Mouse (Mus musculus) gastrocnemius, postnatal 25 days (tissue): ENCODE measurements at regions not wholly inside any gene's neighbourhood (a gene's known extent, or its start where the extent isn't known, plus 50 kb on each side); places are given as distances from the start of the nearest gene placed in this dataset.
"Not testable (repeated sequence)": the region's sequence is repeated elsewhere in the genome, so short reads cannot be mapped to it uniquely, and the experiment has no call there.

ENCODE experiments used
- DNase-seq: peaks from one replicate; pipeline ENCODE4 v3.0.0; 2022

GRCm38 (mm10) chr15:4630611-4631010 is 96.4 kb upstream of the C6 start:
- DNase-seq, result peak; percentile 29

DNA sequence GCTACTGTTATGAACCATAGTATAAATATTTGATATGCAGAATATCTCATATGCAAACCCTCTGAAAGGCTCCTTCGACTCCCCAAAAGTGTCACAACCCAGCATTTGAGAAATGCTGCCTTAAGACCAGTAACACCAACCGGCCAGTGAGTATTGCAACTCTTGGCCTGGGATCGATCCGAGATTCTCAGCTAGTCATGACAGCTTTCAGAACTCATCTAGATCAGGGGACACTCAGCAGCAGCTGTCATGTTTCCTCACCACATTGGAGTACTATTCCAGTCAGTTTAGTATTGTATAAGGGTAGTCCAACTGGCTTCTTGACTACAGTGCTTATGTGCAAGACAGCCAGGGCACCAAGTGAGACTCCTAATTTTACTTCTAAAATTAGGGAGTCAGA is 85.3 kb upstream of the C6 start:
- DNase-seq, result no peak

DNA sequence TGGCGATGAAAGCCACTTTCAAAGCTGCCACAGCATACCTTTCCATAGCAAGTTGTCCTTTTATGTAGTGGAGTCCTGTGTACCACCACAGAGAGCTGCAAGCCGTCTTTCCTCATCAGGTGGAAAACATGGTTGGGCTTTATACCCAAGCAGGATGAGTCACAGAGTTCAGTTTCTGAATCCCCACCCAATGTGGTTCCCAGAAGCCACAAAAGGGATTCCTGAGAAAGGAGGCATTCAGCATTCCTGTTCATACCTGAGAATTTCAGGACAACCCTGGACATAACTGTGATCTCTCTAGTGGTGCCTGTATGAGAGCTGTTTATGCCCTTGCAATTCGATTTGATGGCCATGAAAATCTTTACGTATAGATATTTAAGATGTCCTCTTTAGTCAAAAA is 84.1 kb upstream of the C6 start:
- no peak for DNase-seq

DNA sequence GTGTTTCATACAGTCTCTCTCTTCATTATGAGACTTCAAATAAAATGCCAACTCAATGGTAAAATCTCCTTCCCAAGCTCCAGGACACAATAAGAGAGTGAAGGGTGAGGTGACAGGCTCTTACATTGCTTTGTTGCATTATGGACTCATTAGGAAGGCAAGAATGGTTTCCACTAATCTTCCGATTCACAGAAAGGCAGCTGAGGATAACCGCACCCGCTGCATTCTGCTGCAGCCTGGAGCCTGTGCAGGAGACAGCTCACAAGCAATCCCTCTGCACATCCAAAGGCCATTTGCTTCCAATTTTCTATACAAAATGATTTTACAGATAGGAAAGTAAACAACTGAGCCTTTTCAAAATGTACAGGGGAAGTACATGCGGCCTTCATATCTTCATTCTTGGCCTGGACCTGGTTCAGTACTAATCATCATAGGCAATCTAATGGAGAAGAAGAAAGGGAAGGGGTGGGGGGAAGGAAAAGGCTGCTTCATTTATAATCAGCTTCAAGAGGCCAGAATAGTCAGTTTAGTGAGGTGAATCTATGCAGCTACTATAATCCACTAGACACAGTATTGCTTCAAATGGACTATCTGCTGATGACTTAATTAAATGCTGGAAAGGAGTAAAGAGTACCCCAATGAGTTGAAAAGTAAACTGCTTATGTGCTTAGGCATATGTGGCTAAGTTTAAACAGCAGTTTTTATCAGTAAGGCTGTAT is 82.9 kb upstream of the C6 start:
- DNase-seq, result no peak

- no peak for DNase-seq
Observed at GRCm38 (mm10) chr15:4648626-4649025, 78.3 kb upstream of the C6 start.

- no peak for DNase-seq
Observed at GRCm38 (mm10) chr15:4653706-4654105, 73.3 kb upstream of the C6 start.

GRCm38 (mm10) chr15:4672859-4673258 is 54.1 kb upstream of the C6 start:
- DNase-seq, result not testable (repeated sequence)
